Mouse (Mus musculus): ENCODE data around the gene Tlx2.

GRCm38 (mm10) chr6:83117165-83117438 is 47.0 kb upstream of the Tlx2 start:
- TF ChIP-seq ZC3H11A (IDR thresholded peaks at IDR 0.05; ENCODE audit: borderline replicate concordance, low read depth, low read length) (no peak), MAFK (IDR thresholded peaks at IDR 0.05; ENCODE audit: insufficient read depth, low read depth, low read length) (no peak)
